Mouse (Mus musculus) gastrocnemius, postnatal 4 days (tissue): ENCODE data around the gene Smad1. TPM values are rescaled to one million over a fixed set of nuclear protein-coding genes. Genes with fewer than 3 reads are reported as not detected.

Source experiments
- DNase-seq, 2 experiments: peaks; one replicate each; pipeline ENCODE4 v3.0.0; 2021 to 2022; ENCODE audit warnings: low spot score in 2 of 2, mixed read lengths in 2 of 2
- total RNA-seq, 2 experiments: library from RNA; stranded (reverse); gene quantifications; 2 replicates each; pipeline ENCODE4 v1.2.3; 2021

Gene Smad1
- total RNA-seq, 2 experiments from 2014 or later = 53.4 to 56.1 TPM

DNA sequence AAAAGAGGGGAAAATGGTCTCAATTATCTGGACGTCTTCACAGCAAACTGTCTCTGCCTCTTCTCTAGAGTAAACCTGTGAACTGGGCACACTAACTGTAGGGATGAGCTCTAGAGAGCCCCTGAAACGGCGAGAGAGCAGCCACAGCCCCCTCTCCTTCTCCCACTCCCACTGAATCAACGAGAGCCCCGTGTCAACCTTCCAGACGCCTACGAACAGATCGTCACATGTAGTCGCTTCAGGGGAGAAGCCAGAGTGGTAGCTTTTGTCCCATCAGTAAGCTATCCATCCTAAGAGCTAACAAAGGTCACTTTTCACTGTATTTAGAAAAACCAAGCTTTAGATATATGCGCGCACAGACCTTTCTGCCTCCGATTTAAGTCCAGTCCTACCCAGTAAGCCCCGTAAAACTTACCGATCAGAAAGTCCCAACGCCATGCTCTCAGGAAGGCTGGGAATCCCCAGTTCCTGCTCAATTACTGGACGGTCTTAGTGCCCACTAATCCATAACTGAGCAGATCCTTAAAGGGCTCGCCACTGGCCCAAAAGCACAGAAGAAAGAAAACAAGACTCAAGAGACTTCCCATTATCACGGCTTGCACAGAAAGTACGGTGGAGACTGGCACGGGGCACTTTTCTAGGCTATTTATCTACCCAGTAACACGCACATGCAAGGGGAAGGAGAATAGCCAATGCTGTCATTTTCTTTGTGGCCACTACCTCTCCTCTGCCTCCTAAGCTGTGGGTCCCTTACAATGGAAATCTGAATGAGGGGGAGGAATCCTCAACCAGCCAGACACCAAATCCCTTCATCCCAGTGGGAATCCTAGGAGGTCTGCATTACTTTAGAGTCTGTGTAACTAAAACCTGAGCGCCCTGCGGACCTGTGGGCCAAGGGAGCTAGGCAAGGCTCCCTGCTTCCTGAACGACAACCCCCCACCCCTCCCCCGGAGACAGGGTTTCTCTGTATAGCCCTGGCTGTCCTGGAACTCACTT, 14.7 kb downstream of the Smad1 start:
- DNase-seq = no peak

GRCm38 (mm10) chr8:79382857-79383262, 16.5 kb downstream of the Smad1 start:
- no peak for DNase-seq

GRCm38 (mm10) chr8:79381771-79382170, 17.5 kb downstream of the Smad1 start:
- no peak for DNase-seq

- no peak for DNase-seq
These were observed 18.9 kb downstream of the Smad1 start for GRCm38 (mm10) chr8:79380386-79380785.

GRCm38 (mm10) chr8:79379971-79380370, 19.3 kb downstream of the Smad1 start:
- DNase-seq = no peak

- DNase-seq = no peak
These were observed 22.7 kb downstream of the Smad1 start for GRCm38 (mm10) chr8:79376648-79377047.

- no peak for DNase-seq
These were observed 23.6 kb downstream of the Smad1 start for GRCm38 (mm10) chr8:79375775-79376123.

DNA sequence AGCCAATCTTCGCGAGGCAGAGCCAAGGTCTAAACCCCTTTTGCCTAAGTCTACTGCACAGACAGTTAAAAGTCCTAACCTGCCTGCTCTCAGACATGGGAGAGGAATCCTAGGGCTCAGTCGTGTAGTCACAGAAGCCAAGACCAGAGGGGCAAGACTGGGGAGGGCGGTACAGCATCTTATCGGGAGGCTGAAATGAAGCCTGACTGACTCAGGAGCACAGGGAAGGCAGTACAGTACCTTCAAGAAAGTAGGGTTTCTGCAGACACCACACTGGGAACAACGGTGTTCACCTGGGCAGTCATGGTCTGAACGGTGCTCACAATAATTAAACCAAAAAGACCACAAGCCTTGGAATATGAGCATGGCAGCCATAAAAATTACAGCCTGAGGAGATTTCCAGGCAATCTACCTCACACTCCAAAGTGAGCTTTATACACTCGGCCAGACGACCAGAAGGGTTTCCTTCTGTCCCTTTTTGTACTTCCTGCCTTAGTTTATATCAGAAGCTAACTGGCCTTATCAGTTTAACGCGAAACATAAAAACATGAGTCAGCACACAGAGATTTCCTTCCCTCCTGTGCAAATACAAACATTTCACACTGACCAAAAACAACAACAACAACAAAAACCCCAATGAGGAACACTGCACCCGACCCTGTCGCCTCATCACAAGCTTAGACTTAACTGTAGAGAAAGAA, 24.1 kb downstream of the Smad1 start:
- DNase-seq = no peak

GRCm38 (mm10) chr8:79374410-79374809, 24.9 kb downstream of the Smad1 start:
- DNase-seq = no peak

- no peak for DNase-seq
These were observed 25.8 kb downstream of the Smad1 start for GRCm38 (mm10) chr8:79373563-79373962.

DNA sequence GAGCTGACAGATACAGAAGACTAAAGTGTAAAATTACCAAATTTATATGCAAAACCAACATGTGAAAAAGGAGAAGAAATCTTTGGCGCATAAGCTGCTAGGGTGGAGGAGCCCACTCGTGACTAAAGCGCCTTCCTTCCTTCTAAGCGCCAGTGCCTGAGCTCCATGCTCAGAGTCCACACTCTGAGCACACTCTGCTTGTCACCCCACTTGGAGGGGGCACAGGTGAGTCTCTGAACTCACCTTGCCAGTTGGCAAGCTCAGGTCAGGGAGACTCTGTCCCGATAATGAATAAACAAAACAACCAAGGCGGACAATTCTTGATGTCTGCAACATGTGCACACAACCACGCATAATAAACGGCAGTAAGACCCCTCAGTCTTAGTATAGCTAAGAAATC, 26.4 kb downstream of the Smad1 start:
- DNase-seq = no peak

DNA sequence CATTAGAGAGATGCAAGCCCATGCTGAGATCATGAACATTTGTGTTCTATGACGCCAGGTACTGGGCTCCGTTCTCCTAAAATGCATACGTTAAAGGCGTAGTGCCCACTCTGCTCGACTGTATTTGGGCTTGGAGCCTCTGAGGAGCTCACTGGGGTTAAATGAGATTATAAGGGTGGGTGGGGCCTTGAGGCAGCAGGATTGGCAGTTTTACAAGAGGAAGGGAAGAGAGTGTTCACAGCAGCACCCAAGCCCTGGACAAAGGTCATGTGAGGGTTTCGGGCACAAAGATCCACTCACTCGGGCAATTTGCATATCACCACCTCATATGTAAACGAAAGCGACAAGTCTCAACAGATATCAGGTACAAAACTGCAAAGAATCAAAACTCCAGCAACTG, 26.8 kb downstream of the Smad1 start:
- no peak for DNase-seq

GRCm38 (mm10) chr8:79372084-79372483, 27.2 kb downstream of the Smad1 start:
- DNase-seq = no peak

GRCm38 (mm10) chr8:79370646-79371290, 28.6 kb downstream of the Smad1 start:
- no peak for DNase-seq

- no peak for DNase-seq
These were observed 30.2 kb downstream of the Smad1 start for GRCm38 (mm10) chr8:79369163-79369562.

- DNase-seq = no peak
These were observed 31.4 kb downstream of the Smad1 start for GRCm38 (mm10) chr8:79367959-79368358.

DNA sequence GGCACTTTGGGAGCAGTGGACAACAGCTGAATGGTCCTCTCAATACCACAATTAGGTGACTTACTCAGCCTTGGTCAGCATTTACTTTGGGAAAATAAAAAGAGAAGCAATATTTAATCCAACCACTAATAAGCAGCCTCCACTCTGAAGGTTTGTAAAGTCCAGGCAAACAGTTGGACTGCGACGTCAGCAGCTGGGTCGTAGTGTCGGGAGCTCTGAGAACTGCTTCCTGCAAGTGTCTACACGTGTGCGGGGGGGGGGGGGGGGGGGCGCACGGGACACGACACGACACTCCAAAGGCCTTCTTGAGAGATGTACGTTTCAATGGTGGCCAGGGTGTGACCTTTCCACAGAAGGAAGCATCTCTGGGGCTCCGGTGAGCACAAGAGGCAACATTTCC, 32.0 kb downstream of the Smad1 start:
- no peak for DNase-seq

GRCm38 (mm10) chr8:79366227-79366626, 33.1 kb downstream of the Smad1 start:
- no peak for DNase-seq

GRCm38 (mm10) chr8:79365707-79366106, 33.6 kb downstream of the Smad1 start:
- no peak for DNase-seq

DNA sequence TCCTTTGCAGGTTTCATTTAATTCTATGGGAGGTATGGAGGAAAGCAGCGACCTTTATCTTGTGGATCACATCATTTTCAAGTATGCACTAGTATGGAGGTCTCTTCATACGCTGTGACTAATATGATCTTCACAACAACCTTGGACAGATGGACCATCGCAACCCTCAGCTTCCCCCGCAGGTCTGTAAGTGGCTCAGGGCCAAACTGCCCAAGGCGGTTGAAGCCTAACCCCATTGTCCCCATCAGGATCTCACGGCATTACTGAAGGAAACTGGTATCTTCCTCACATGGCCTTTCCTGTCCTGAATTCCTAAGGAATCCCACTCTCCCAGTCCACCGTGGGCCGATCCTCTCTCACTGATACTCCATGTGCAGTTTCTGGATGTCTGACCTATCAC, 34.5 kb downstream of the Smad1 start:
- DNase-seq = no peak

- DNase-seq = no peak
These were observed 36.9 kb downstream of the Smad1 start for GRCm38 (mm10) chr8:79362430-79362829.
